Mouse (Mus musculus) liver, adult (tissue): ENCODE results near the gene Foxj2.

Experiments
- GATA4 ChIP-seq: IDR thresholded peaks from 2 replicates; pipeline ENCODE4 v1.6.1; 2014; ENCODE audit warnings: mild to moderate bottlenecking, low read length; ENCODE audit not compliant: insufficient replicate concordance

Foxj2 gene

DNA sequence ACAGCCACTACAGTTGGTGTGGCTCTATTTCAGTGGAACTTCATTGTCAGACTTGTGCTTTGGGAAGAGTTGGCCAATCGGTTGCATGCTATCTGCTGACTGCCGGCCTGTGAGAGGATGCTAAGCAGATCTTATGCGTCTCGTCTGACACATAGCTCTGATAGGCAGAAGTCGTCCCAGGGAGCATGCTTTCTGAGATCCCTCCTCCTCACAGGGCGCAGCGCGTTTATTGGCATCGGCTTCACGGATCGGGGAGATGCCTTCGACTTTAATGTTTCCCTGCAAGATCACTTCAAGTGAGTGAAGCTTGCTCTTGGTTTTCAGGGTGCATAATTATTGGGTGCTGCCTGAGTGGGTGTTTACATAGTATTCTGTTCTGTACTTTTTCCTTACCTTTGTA, 61.6 kb downstream of the Foxj2 start:
- TF ChIP-seq GATA4 = no peak

DNA sequence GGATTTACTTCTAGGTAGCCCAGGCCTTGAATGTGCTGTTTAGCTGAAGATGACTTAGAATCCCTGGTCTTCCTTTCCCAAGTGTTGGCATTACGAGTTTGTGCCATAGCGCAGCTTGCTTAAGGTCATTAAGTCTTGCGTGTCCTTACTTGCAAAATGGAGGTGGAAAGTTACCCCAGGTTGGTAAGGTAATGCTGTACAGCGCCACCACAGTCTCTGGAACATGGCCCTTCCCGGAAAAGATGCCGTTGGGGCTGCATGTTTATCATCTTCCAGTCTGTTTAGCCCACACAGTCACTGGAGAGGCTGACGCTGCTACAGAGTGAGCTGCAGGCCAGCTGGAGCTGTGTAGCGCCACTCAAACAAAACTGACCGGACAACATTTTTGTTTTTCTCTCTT, 63.9 kb downstream of the Foxj2 start:
- TF ChIP-seq GATA4 = no peak

DNA sequence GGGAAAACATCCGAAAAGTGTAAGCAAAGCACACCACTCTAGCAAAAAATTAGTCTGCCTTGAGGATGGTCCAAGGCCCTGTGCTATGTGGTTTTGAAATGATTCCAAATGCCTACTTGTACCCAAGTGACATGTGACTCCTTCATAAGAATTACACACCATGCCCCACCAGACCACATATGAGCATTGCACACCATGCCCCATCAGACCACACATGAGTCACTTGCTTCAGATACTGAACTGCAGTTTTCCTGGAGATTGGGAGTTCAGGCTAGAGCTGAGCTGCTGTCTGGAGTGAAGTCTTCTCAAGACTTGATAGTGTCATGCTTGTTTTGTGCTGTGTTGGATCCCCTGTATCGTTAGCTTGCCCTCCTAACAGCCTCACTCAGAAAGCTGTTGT, 69.9 kb downstream of the Foxj2 start:
- no peak for TF ChIP-seq GATA4

DNA sequence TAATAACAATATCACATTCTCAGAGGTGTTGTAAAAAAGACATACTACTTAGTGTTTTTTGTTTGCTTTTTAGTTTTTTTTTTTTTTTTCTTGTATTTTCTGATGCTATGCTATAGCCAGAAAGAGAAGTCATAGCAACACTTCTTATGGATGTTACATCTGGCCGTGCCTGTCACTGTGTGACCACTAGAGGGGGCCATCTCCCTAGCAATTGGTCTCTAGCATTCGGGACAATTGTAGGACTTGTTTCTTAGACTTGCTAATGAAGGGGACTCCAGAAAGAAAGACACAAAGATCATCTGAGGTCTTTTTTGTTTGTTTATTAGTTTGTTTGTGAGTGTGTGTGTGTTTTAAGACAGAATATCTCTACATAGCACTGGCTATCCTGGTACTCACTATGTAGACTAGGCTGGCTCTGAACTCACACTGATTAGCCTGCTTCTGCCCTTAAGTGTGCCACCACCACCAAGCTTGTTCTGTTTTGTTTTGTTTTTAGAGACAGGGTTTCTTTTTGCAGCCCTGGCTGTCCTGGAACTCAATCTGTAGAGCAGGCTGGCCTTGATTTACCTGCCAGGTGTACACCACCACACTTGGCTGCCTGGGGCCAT, 72.8 kb downstream of the Foxj2 start:
- no peak for TF ChIP-seq GATA4
